Mouse (Mus musculus) testis, adult 2 months (tissue): ENCODE data around the gene Crim1.

Source experiments
- CTCF ChIP-seq: fragments of 200-500 bp; IDR thresholded peaks from 2 replicates; pipeline ENCODE4 v1.5.1; 2012; ENCODE audit warnings: low read depth, mild to moderate bottlenecking, inconsistent platforms, low read length, moderate library complexity; ENCODE audit not compliant: control insufficient read depth, insufficient read depth, insufficient replicate concordance
- POLR2A ChIP-seq: fragments of 200-500 bp; IDR thresholded peaks from 2 replicates; pipeline ENCODE4 v1.6.1; 2012; ENCODE audit warnings: low read depth, mild to moderate bottlenecking, inconsistent platforms, low read length, moderate library complexity; ENCODE audit not compliant: control insufficient read depth

DNA sequence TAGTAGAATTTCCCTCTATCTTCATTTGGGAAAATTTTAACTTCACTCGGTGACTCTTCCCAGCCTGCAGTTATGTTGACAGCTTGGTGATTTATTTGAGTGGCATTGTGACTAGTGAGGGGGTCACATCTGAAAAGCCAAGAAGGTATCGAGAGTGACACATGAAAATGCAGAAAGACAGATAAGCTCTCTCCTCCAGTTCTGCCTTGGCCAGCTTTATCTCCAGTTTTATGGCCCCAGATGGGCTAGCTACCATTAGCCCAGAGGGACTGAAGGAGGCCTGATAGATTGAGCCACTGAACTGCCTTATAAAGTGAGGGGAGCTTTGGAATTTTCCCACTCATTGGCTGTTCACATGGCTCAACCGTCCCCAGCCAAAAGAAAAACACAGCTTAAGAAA is 128.2 kb downstream of the Crim1 start:
- TF ChIP-seq CTCF (no peak), POLR2A (no peak)
